Mouse (Mus musculus): Measurements from ENCODE around the gene Cnn2.

Cnn2 gene

GRCm38 (mm10) chr10:79970415-79971182, 17.8 kb upstream of the Cnn2 start, which contains the start of gene Grin3b:
Gene Grin3b, plus strand, starts transcription at chr10:79970715.
- DNase-seq: no peak

DNA sequence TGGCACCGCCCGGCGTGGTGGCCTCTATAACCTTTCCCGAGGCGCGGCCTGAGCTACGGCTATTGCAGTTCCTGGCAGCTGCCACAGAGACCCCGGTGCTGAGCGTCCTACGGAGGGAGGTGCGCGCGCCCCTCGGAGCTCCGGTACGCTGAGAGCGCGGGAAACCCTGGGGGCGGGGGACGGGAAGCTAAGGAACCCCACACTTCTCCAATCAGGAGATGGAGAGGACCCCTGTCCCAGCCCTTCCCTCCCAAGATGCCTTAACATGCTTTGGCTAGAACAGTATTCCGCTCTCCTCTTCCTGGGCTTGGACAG, 17.2 kb upstream of the Cnn2 start:
- no peak for DNase-seq

- DNase-seq: no peak
Measured at GRCm38 (mm10) chr10:79972831-79973230, 15.6 kb upstream of the Cnn2 start.

DNA sequence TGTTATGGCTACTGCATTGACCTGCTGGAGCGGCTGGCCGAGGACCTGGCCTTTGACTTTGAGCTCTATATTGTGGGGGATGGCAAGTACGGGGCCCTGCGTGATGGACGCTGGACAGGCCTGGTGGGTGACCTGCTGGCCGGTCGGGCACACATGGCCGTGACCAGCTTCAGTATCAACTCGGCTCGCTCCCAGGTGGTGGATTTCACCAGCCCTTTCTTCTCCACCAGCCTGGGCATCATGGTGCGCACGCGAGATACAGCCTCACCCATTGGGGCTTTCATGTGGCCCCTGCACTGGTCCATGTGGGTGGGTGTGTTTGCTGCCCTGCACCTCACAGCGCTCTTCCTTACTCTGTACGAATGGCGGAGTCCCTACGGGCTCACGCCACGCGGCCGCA, 14.3 kb upstream of the Cnn2 start:
- DNase-seq: no peak

- no peak for DNase-seq
Measured at GRCm38 (mm10) chr10:79974668-79975067, 13.7 kb upstream of the Cnn2 start.

- DNase-seq: no peak
Measured at GRCm38 (mm10) chr10:79976071-79976721, 12.2 kb upstream of the Cnn2 start.

- DNase-seq: no peak
Measured at GRCm38 (mm10) chr10:79976722-79977107, 11.7 kb upstream of the Cnn2 start.

- no peak for DNase-seq
Measured at GRCm38 (mm10) chr10:79977324-79977723, 11.1 kb upstream of the Cnn2 start.

DNA sequence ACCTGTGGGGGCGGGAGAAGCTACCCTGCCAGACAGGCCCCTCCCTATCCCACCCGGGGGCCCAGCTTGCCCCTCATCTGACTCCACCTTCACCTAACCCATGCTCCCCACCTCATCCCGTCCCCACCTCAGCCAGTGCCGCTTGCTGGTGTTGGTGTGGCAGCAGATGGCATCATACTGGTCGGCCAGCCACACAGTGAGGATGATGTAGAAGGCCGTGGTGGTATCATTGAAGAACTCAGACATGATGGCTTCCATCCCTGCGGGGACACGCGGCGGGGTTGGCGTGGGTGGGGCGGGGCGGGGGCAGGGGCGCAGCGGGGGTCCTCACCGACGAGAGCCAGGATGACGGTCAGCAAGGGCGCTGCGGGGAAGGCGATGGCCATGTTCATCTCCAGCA, 10.3 kb upstream of the Cnn2 start:
- no peak for DNase-seq

DNA sequence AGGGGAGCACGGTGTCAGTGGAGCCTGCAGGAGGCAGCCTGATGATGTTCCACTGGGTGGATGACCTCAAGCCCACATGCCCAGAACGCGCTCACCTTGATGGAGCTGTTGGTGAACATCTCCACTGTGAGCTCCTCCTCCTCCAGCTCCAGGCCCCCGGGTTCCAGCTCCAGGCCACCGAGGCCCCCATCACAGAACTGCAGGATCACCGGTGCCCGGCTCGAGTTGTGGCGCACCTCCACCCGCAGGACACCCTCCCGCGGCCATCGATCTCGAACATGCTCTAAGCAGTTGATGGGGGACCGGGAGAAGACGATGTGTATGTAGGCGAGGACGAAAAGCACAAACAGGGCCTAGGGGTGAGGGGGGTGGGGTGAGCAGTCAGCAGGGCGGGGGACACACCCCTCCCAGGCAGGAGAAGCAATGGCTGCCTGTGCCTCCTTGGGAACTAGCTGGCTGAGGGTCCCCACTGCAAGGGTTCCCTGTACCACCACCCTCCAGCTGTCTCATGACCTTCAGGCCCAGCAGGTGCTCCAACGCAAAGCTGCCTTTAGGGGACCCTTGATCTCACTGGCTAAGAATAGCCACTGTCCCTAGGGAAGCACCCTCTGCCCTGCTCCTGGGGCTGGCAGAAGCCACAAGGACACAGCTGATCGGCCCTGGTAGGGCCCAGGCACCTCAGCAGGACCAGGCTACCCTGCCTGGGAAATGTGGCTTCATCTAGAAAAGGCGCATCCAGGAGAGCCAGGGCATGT, 8.8 kb upstream of the Cnn2 start:
- no peak for DNase-seq

DNA sequence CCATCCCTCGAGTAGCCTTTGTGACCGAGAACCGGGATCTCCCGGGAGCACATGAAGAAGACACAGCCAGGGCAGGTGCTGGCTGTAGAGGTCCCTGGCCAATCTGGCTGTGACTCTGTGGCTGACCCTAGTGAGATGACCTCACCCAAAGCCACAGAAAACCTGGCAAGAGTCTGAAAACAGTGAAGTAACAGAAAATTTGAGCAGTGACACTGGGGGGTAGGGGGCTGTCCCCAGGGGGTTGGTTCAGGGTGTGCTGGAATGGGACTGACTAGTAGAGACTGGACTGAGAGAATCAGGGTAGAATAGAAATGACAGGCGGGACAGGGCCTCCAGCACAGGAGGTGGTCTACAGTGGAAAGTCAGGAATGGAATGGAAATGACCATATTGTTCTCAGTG, 5.2 kb upstream of the Cnn2 start:
- DNase-seq: no peak

DNA sequence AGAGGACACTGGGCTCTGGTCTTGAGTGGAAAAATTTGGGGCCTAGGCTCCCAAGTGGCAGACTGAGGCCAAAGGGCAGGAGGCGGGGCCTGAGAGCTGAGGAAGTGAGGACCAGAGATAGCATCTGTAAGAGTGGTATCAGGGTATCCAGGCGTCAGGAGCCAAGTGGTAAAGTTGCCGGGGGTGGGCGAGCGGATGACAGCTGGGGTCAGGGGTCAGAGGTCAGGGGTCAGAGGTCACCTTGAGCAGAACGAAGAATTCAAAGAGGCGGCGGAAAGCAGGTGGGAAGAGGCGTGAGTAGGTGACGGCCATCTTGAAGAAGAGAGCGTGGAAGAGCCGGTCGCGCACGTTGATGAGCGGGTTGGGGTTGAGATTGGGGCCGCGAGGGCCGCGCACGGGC, 4.7 kb upstream of the Cnn2 start:
- DNase-seq: peak; percentile 60 to 76

- peak; percentile 74 to 84 for DNase-seq
Measured at GRCm38 (mm10) chr10:79984195-79984816, 4.1 kb upstream of the Cnn2 start, which contains the start of gene Tmem259. Gene Tmem259, minus strand, starts transcription at chr10:79984330.

DNA sequence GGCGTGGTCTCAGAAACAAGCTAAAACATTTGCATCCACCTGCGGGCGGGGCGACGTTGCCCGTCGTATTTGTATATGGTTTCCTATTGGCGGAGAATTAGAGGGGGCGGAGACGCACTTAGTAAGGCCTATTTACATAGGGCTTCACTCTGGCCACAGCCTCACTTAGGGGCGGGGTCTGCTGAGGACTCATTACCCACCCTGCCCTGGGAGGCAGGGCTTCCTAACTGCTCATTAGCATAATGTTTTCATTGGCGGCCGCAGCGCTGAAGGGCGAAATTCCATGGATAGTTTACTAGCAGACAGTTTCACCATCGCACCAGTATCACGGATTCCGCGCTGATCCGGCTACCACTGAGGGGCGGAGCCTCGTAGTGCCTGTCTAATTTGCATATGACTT, 3.5 kb upstream of the Cnn2 start:
- DNase-seq: peak; percentile 92 to 98

- peak; percentile 71 to 81 for DNase-seq
Measured at GRCm38 (mm10) chr10:79985334-79986231, 2.8 kb upstream of the Cnn2 start.

GRCm38 (mm10) chr10:79986232-79986878, 2.0 kb upstream of the Cnn2 start:
- DNase-seq: no peak

GRCm38 (mm10) chr10:79986963-79987362, 1.4 kb upstream of the Cnn2 start:
- DNase-seq: peak; percentile 77 to 83

DNA sequence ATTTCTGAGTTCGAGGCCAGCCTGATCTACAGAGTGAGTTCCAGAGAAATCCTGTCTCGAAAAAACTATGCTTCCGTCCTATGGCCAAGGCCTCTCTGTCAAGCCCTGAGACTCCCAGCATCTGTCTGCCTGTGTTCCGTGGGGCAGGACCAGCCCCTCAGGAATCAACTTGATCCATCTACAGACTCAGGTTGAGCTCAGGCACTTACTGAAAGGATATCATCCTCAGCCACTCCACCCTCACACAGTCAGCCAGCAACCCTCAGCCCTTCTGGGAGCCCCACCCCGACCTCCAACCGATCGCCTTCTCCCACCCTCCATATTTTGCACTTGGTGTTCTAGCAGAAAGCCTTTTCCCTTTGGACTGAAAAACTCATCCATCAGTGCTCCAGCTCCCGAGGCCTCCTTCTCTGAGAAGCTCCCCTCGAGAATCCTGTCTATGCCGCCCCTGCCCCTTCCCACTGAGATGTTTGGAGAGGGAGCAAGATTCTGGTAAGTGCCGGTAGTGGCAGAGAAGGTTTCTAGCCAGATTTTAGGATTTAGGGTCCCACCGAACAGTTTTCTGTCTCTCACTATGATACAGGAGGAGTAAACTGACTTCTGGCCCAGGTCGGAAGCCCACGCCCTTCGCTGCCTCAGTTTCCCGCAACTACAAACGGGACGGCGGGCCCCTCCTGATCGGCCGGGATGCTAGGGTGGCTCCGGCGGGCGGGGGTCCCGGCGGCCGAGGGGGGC, 446 bp upstream of the Cnn2 start:
- DNase-seq: no peak

DNA sequence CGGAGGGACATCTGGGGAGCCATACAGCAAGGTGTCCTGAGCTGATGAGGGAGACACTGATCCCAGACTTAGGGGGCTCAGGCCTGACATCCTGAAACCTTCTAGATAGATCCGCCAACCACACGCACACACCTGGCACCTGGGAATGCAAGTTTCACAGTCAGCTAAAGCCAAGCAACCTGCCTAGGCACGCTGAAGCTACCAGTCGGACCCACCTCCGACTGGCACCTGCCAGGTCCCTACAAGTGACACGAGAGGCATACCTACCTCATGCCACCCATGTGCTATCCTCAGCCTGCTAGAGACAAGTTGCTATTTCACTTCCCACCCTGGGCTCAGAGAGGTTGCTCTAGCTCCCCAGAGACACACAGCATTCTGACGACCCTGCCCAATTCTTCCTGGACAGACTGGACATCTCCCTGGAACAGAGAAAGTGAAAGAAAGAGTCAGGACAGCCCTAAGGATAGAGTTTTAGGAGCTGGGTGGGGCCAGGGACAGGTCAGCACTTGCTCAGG, 945 bp downstream of the Cnn2 start:
- DNase-seq: no peak

DNA sequence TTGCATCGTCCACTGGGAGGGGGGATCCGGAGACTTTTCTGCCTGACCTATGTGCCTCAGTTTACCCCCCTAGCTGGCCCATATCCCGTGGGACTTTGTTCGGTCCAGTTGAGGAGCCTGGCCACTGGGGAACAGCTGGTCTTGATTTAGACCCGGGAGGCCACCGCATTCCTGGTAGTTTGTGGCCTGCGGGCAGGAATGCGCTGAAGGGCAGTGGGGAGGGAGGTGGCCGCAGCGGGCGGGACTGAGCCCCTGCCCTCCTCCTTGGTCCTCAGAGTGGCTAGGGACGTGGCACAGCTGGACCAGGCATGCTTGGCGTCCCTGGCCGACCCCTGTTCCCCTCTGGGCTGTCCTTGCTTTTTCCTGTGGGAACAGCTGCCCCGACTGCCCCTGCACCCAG, 1.5 kb downstream of the Cnn2 start:
- no peak for DNase-seq

DNA sequence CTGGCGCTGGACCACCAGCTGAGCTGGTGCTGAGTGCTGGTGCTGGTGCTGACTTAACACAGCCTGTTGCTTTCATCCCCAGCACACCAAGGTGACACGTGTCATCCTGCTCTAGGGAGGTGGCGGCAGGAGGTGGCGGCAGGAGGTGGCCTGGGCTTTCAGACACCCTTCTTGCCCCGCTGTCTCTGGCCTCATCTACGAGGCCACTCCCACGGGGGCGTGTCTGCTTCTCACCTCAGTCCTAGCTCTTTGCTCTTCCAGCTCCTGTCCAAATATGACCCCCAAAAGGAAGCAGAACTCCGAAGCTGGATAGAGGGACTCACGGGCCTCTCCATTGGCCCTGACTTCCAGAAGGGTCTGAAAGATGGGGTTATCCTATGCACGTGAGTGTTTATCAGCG, 2.7 kb downstream of the Cnn2 start:
- DNase-seq: no peak
